Mouse (Mus musculus): Measurements from ENCODE around the gene Ifitm6.
A peak's percentile ranks its signal among the peaks of the same experiment; 100 is the strongest.
"Not testable (repeated sequence)": the region's sequence is repeated elsewhere in the genome, so short reads cannot be mapped to it uniquely, and the experiment has no call there.

The Ifitm6 gene

DNA sequence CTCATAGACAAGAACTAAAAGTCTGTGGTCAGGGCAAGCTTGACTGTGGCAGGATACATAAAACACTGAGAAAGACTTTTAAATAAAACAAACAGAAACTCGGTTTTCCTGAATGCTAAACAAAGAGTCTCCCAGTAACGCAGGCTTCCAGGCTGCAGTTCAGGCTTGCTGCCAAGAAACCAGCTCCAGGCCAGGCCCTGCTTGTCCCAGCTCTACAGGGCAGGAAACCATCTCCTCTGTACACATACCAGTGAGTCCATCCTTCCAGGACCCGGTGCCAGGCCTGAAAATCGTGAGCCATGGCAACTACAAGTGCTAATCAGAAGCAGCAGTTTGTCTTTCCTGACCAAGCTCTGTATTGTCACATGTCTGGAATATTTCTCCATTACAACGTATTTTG, 23.9 kb upstream of the Ifitm6 start:
- no peak for DNase-seq (ENCODE audit: low read depth, low spot score)

GRCm38 (mm10) chr7:141040867-141041606, 23.3 kb upstream of the Ifitm6 start:
- DNase-seq (ENCODE audit: low read depth, low spot score): no peak

- peak; percentile 21 for DNase-seq (ENCODE audit: low read depth, low spot score)
These were observed 21.8 kb upstream of the Ifitm6 start for GRCm38 (mm10) chr7:141039386-141040107.

- DNase-seq (ENCODE audit: low read depth, low spot score): peak; percentile 45
These were observed 20.6 kb upstream of the Ifitm6 start for GRCm38 (mm10) chr7:141038090-141039032.

GRCm38 (mm10) chr7:141036624-141037023, 18.9 kb upstream of the Ifitm6 start:
- DNase-seq (ENCODE audit: low read depth, low spot score): not testable (repeated sequence)

DNA sequence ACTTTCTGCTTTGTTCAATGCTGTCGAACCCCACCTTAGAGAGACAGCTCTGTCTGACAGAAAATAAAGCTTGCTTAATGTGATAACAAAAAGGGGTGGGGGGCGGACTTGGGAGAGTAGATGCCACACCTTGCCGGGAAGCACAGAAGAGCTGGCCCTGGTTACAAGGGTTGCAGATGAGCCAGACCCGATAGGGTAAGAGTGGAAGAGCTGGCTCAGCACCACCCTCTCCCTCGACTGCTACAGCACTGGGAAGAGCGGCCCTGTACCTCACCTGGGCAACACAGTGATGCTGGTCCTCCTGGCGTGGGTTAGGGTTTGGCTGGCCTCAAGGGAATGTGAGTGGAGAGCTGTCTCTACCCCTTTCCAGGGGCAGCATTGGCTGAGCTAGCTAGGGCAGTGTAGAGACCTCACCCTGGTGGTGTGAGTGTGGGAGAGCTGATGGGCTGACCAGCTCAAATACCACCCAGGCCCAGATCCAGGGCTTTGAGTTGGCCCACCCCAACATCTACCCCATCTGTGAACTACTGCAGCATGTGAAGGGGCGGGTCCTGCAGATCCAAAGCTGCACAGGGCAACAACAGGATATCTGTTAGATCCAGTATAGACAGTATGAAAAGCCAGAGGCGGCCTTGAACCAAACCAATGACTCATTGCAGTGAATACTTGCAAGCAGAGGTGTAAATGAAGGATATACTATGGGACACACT, 14.9 kb upstream of the Ifitm6 start:
- DNase-seq (ENCODE audit: low read depth, low spot score): no peak

GRCm38 (mm10) chr7:141030390-141030789, 12.7 kb upstream of the Ifitm6 start:
- no peak for DNase-seq (ENCODE audit: low read depth, low spot score)

DNA sequence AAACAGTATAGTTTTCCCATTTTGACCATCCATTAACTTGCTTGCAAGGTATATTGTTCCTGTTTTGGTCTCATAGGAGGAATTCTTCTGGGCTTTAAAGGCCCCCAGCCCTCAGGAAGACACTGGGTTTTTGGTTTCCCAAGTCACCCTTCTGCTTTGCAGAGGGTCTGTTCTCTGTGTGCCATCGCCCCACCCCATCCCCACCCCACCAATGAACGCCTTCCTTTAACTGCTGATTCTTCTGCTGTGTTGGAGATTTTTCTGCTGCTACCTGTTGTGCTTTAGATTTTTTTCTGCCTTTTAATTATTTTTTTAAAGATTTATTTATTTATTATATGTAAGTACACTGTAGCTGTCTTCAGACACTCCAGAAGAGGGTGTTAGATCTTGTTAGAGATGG, 11.1 kb upstream of the Ifitm6 start, which contains the start of gene Gm17387:
Gene Gm17387 (plus strand): TSS at position 301 of the 400 bp plus-strand sequence.
- DNase-seq (ENCODE audit: low read depth, low spot score): no peak

GRCm38 (mm10) chr7:141026740-141027098, 9.0 kb upstream of the Ifitm6 start:
- DNase-seq (ENCODE audit: low read depth, low spot score): no peak

GRCm38 (mm10) chr7:141026097-141026739, 8.5 kb upstream of the Ifitm6 start:
- DNase-seq (ENCODE audit: low read depth, low spot score): no peak

DNA sequence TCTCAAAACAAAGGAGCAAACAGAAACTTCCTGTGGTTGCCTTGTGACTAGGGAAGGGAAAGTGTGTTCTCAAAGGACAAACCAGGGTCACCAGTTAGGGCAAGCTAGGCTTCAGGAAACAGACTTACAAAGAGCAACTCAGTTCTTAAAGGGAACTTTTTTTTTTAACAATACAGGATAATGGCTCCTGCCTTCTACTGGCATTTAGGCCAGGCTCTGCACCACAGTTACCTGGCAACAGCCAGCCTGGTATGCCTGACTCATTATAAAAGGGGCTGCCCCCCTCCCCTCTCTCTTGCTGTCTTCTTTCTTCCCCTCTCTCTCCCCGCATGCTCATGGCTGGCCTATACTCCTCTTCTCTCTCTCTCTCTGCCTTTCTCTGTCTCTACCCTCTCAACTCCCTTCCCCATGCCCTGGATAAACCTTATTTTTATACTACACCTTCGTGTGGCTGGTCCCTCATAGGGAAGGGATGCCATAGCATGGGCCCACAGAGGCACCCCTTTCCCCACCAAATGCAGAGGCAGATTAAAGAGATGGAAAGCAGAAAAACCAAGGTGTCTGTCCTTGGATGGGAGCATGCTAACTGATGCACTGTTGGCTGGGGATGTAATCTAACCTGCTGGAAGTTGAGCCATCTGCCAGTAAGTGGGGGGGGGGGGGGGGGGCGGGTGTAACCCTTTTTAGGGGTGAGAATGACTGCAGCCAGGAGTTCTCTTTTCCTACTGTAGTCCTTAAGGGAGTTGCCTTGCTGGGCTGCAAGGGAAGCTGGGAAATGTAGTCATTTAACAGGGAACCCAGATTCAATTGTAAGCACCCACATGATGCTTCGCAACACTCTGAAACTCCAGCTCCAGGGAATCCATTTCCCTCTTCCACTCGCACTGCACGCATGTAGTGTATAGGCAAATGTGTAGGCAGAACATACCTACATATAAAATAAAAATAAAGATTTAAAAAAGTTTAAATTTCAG, 7.4 kb upstream of the Ifitm6 start:
- DNase-seq (ENCODE audit: low read depth, low spot score): no peak

- no peak for DNase-seq (ENCODE audit: low read depth, low spot score)
These were observed 4.0 kb upstream of the Ifitm6 start for GRCm38 (mm10) chr7:141021489-141022449.

GRCm38 (mm10) chr7:141019028-141019427, 1.3 kb upstream of the Ifitm6 start:
- DNase-seq (ENCODE audit: low read depth, low spot score): peak; percentile 17

- no peak for DNase-seq (ENCODE audit: low read depth, low spot score)
These were observed 722 bp downstream of the Ifitm6 start for GRCm38 (mm10) chr7:141016707-141017697.

GRCm38 (mm10) chr7:141011238-141011770, 6.4 kb downstream of the Ifitm6 start:
- DNase-seq (ENCODE audit: low read depth, low spot score): no peak

- peak; percentile 32 for DNase-seq (ENCODE audit: low read depth, low spot score)
These were observed 7.1 kb downstream of the Ifitm6 start, which contains the start of gene Ifitm3 for GRCm38 (mm10) chr7:141010593-141010992. Gene Ifitm3 (minus strand): TSS chr7:141010770.

- DNase-seq (ENCODE audit: low read depth, low spot score): no peak
These were observed 8.1 kb downstream of the Ifitm6 start for GRCm38 (mm10) chr7:141009665-141010064.
